Mouse (Mus musculus) embryonic fibroblast, embryonic 13.5 days (primary cell): ENCODE data around the gene Eif2b5. TPM values are rescaled to one million over a fixed set of nuclear protein-coding genes. Genes with fewer than 3 reads are reported as not detected.
A peak's percentile ranks its signal among the peaks of the same experiment; 100 is the strongest.

Experiments used
- H3K27ac ChIP-seq: 2 replicates; pipeline ENCODE4 v1.5.1; 2012; ENCODE audit warnings: low read length, control low read depth, inconsistent platforms; ENCODE audit not compliant: insufficient read depth
- H3K4me1 ChIP-seq: 2 replicates; pipeline ENCODE4 v1.6.1; 2011; ENCODE audit warnings: low read length; ENCODE audit not compliant: control insufficient read depth, insufficient read depth
- H3K4me3 ChIP-seq: 2 replicates; pipeline ENCODE4 v1.5.1; 2011; ENCODE audit warnings: mild to moderate bottlenecking, control low read depth, low read length; ENCODE audit not compliant: insufficient read depth
- CTCF ChIP-seq: IDR thresholded peaks from 2 replicates; pipeline ENCODE4 v1.5.1; 2011; ENCODE audit warnings: mild to moderate bottlenecking, control low read depth, low read length, moderate library complexity, borderline replicate concordance; ENCODE audit not compliant: insufficient read depth
- POLR2A ChIP-seq: IDR thresholded peaks from 2 replicates; pipeline ENCODE4 v1.6.1; 2011; ENCODE audit warnings: low read depth, mild to moderate bottlenecking, control low read depth, low read length, moderate library complexity
- polyA plus RNA-seq: library from polyadenylated mRNA; stranded (reverse); fragments of >200 nt; gene quantifications from 2 replicates; pipeline ENCODE4 v1.2.4, GENCODE M21; 2011; ENCODE audit warnings: low read depth; ENCODE audit not compliant: missing spikeins, insufficient read length

Eif2b5 gene
- polyA plus RNA-seq, 1 experiment: 53.8 TPM

DNA sequence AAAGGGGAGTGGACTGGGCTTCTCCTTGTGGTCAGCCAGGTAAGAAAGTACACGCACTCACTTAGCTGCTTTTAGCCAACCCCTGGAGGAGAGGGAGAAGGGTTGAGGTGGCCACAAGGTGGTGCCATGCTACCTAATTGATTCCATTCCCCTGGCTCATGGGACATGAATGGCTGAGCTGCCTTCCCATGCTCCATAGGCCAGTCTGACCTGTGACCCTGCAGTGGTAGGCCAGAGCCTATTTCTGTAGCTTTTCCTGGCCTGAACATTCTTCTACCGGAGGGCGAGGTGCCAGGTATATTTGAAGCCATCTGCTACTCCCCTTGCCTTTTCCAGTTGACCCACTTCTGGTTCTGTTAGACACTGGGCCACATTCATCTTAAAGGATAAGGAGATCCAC, 10.7 kb downstream of the Eif2b5 start:
- TF ChIP-seq CTCF (peak; percentile 48; the same call in 1 of the 2 replicates), POLR2A (no peak)
- H3K4me3 ChIP-seq: no peak overlapping the region
- H3K27ac ChIP-seq: no peak overlapping the region

GRCm38 (mm10) chr16:20511277-20511847, 12.7 kb downstream of the Eif2b5 start:
- Histone ChIP-seq H3K4me1 (no peaks in the 10 kb centered on the region), H3K27ac (peak overlapping the region; percentile 27; the same call in 1 of the 2 replicates), H3K4me3 (no peak overlapping the region)
- no peak for TF ChIP-seq CTCF
- TF ChIP-seq POLR2A: no peak

More for the DNA sequence above, 10.7 kb downstream of the Eif2b5 start:
- no peaks in the 10 kb centered on the region for H3K4me1 ChIP-seq

DNA sequence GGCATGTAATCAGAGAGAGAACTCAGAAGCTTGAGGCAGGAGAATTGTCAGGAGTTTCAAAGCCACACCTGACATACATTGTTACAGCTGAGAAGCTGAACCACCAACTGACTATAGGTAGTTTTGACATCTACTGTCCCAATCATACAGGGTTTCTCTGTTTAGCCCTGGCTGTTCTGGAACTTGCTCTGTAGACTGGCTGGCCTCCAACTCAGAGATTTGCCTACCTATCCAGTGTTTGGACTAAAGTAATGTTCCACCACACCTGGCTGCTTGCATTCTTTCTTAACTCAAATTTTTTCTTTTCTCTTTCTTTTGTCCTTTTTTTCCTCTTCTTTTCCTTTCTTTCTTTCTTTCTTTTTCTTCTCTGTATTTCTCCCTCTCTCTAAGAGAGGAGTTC, 17.4 kb downstream of the Eif2b5 start:
- H3K4me3 ChIP-seq: no peak overlapping the region
- H3K27ac ChIP-seq: 0 out of 2 replicates have a peak overlapping the region, but pooled peaks have one; percentile 8
- TF ChIP-seq POLR2A (no peak), CTCF (no peak)
- H3K4me1 ChIP-seq: no peaks in the 10 kb centered on the region

DNA sequence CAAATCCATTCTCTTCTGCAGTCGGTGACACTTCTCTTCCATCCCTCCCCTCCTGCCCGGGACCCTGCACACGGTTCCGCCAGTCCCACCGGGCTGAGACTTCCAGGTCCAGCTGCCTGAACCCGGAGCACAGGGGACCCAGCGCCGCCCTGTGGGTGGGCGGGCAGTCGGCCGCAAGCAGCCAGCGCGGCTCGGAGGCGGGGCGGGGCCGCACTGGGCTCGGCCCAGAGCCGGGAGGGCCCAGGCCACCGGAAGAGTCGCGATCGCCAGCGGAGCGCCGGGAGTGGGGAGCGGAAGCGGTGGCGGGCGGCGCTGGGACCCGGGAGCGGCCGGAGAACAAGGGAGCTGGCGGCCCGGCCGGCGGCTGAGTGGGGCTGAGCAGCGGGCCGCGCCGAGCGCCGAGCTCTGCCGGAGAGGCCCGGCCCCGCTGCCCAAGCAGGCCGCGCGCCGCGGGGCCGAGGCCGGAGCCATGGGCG, 18.1 kb downstream of the Eif2b5 start, which contains the start of gene Dvl3:
Gene Dvl3 (plus strand): TSS at position 257 of the 476 bp plus-strand sequence.
- H3K27ac ChIP-seq: peak within 1 kb of the TSS; percentile 43
- H3K4me1 ChIP-seq: no peaks in the 10 kb centered on the region
- H3K4me3 ChIP-seq: peak within 1 kb of the TSS; percentile 89
- TF ChIP-seq POLR2A: peak; percentile 93
- TF ChIP-seq CTCF: no peak

DNA sequence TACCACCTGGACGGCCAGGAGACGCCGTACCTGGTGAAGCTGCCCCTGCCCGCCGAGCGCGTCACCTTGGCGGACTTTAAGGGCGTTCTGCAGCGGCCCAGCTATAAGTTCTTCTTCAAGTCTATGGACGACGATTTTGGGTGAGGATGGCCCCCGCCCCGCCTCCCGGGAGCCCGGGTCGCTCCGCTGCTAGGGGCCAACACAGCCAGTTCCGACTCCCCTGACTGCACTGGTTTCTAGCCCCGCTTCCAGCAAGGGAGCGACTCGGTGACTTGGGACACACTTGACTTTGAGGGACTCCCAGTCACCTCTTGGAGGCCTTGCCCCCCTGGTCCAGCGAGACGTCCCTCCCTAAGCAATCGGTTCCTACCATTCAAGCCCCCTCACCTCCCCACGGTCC, 18.6 kb downstream of the Eif2b5 start:
- H3K4me1 ChIP-seq: no peaks in the 10 kb centered on the region
- TF ChIP-seq CTCF (no peak), POLR2A (no peak)
- H3K4me3 ChIP-seq: peak overlapping the region; percentile 89
- H3K27ac ChIP-seq: peak overlapping the region; percentile 43

GRCm38 (mm10) chr16:20517701-20518374, 19.2 kb downstream of the Eif2b5 start:
- no peak for TF ChIP-seq CTCF
- TF ChIP-seq POLR2A: 0 out of 2 replicates have a peak, but pooled peaks have one; percentile 16
- H3K27ac ChIP-seq: peak overlapping the region; percentile 43
- H3K4me1 ChIP-seq: no peaks in the 10 kb centered on the region
- peak overlapping the region; percentile 89 for H3K4me3 ChIP-seq

DNA sequence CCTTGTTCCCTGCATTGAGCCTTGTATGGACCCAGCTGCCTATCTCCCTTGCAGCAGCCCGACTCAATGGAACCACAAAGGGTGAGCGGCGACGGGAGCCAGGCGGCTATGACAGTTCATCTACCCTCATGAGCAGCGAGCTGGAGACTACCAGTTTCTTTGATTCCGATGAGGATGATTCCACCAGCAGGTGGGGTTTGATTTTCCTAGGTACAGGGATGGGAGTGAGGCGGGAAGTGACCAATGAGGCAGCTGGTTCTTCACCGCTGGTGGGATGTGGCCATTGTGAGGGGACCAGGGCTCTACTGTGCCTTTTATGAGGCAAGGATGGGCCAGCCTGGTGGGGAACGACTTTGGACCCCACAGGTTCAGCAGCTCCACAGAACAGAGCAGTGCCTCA, 25.3 kb downstream of the Eif2b5 start:
- TF ChIP-seq CTCF: no peak
- no peak for TF ChIP-seq POLR2A
- no peak overlapping the region for H3K4me3 ChIP-seq
- H3K27ac ChIP-seq: no peak overlapping the region
- H3K4me1 ChIP-seq: no peaks in the 10 kb centered on the region

- no peak overlapping the region for H3K27ac ChIP-seq
- no peaks in the 10 kb centered on the region for H3K4me1 ChIP-seq
- TF ChIP-seq POLR2A (no peak), CTCF (no peak)
- H3K4me3 ChIP-seq: no peak overlapping the region
Observed at GRCm38 (mm10) chr16:20528779-20529178, 30.2 kb downstream of the Eif2b5 start.

- Histone ChIP-seq H3K27ac (no peak overlapping the region), H3K4me3 (no peak overlapping the region), H3K4me1 (no peaks in the 10 kb centered on the region)
- no peak for TF ChIP-seq POLR2A
- no peak for TF ChIP-seq CTCF
Observed at GRCm38 (mm10) chr16:20529375-20529774, 30.8 kb downstream of the Eif2b5 start.

- no peak overlapping the region for H3K27ac ChIP-seq
- no peak overlapping the region for H3K4me3 ChIP-seq
- TF ChIP-seq POLR2A (no peak), CTCF (no peak)
- H3K4me1 ChIP-seq: no peaks in the 10 kb centered on the region
Observed at GRCm38 (mm10) chr16:20530941-20531340, 32.3 kb downstream of the Eif2b5 start.
